Mouse (Mus musculus) c-Kit-positive CD71-positive TER-119-positive erythroid progenitor cells, embryonic 14.5 days (primary cell): ENCODE data around the gene Ccdc137.

Experiments used
- DNase-seq: peaks from one replicate; pipeline ENCODE4 v3.0.0-alpha.2; 2013; ENCODE audit warnings: low spot score

The Ccdc137 gene

GRCm38 (mm10) chr11:120499894-120500293 lies 42.0 kb downstream of the Ccdc137 start:
- no peak for DNase-seq

- no peak for DNase-seq
Observed at GRCm38 (mm10) chr11:120500357-120500756, 42.4 kb downstream of the Ccdc137 start.

GRCm38 (mm10) chr11:120501018-120501417 lies 43.1 kb downstream of the Ccdc137 start:
- no peak for DNase-seq

GRCm38 (mm10) chr11:120501701-120502100 lies 43.8 kb downstream of the Ccdc137 start:
- no peak for DNase-seq

GRCm38 (mm10) chr11:120505661-120506060 lies 47.7 kb downstream of the Ccdc137 start:
- no peak for DNase-seq

- no peak for DNase-seq
Observed at GRCm38 (mm10) chr11:120506899-120507298, 49.0 kb downstream of the Ccdc137 start.

- DNase-seq: no peak
Observed at GRCm38 (mm10) chr11:120507611-120508289, 49.8 kb downstream of the Ccdc137 start.

- no peak for DNase-seq
Observed at GRCm38 (mm10) chr11:120508290-120508870, 50.5 kb downstream of the Ccdc137 start.

GRCm38 (mm10) chr11:120509940-120510339 lies 52.0 kb downstream of the Ccdc137 start:
- no peak for DNase-seq

GRCm38 (mm10) chr11:120510375-120511030 lies 52.6 kb downstream of the Ccdc137 start:
- DNase-seq: no peak

- DNase-seq: no peak
Observed at GRCm38 (mm10) chr11:120512790-120513453, 55.0 kb downstream of the Ccdc137 start.
